Mouse (Mus musculus): ENCODE measurements around the gene Cpne4.

The Cpne4 gene

GRCm38 (mm10) chr9:104687051-104687450, 140.0 kb downstream of the Cpne4 start:
- CTCF ChIA-PET, result no interaction called here

- CTCF ChIA-PET, result no interaction called here
These were observed 146.1 kb downstream of the Cpne4 start for GRCm38 (mm10) chr9:104693145-104693544.

- CTCF ChIA-PET, result no interaction called here
These were observed 163.7 kb downstream of the Cpne4 start for GRCm38 (mm10) chr9:104710831-104711230.

- CTCF ChIA-PET, result no interaction called here
These were observed 178.2 kb downstream of the Cpne4 start for GRCm38 (mm10) chr9:104725311-104725710.

GRCm38 (mm10) chr9:104742661-104743380, 195.7 kb downstream of the Cpne4 start:
- CTCF ChIA-PET, result no interaction called here

- CTCF ChIA-PET, result no interaction called here
These were observed 208.4 kb downstream of the Cpne4 start for GRCm38 (mm10) chr9:104755519-104755918.

- CTCF ChIA-PET, result no interaction called here
These were observed 212.9 kb downstream of the Cpne4 start for GRCm38 (mm10) chr9:104760031-104760430.

- CTCF ChIA-PET, result no interaction called here
These were observed 229.2 kb downstream of the Cpne4 start for GRCm38 (mm10) chr9:104776198-104776815.

GRCm38 (mm10) chr9:104777135-104777534, 230.0 kb downstream of the Cpne4 start:
- CTCF ChIA-PET, result no interaction called here

- CTCF ChIA-PET, result no interaction called here
These were observed 230.7 kb downstream of the Cpne4 start for GRCm38 (mm10) chr9:104777780-104778179.

GRCm38 (mm10) chr9:104796601-104797000, 249.5 kb downstream of the Cpne4 start:
- CTCF ChIA-PET, result no interaction called here

- CTCF ChIA-PET, result no interaction called here
These were observed 257.7 kb downstream of the Cpne4 start for GRCm38 (mm10) chr9:104804776-104805175.

- CTCF ChIA-PET, result no interaction called here
These were observed 267.6 kb downstream of the Cpne4 start for GRCm38 (mm10) chr9:104814681-104815080.

GRCm38 (mm10) chr9:104828646-104829045, 281.6 kb downstream of the Cpne4 start:
- CTCF ChIA-PET, result no interaction called here

GRCm38 (mm10) chr9:104832934-104833539, 286.0 kb downstream of the Cpne4 start:
- CTCF ChIA-PET, result no interaction called here

GRCm38 (mm10) chr9:104837931-104838330, 290.8 kb downstream of the Cpne4 start:
- CTCF ChIA-PET, result no interaction called here

- CTCF ChIA-PET, result no interaction called here
These were observed 294.2 kb downstream of the Cpne4 start for GRCm38 (mm10) chr9:104841278-104841677.

GRCm38 (mm10) chr9:104845226-104845930, 298.3 kb downstream of the Cpne4 start:
- CTCF ChIA-PET, result no interaction called here

- CTCF ChIA-PET, result no interaction called here
These were observed 306.6 kb downstream of the Cpne4 start for GRCm38 (mm10) chr9:104853701-104854100.

- CTCF ChIA-PET, result no interaction called here
These were observed 307.3 kb downstream of the Cpne4 start for GRCm38 (mm10) chr9:104854245-104854921.

GRCm38 (mm10) chr9:104865830-104866229, 318.7 kb downstream of the Cpne4 start:
- CTCF ChIA-PET, result no interaction called here

- CTCF ChIA-PET, result no interaction called here
These were observed 325.5 kb downstream of the Cpne4 start for GRCm38 (mm10) chr9:104872586-104872985.

All from spleen, embryonic (tissue).